Mouse (Mus musculus): ENCODE data around the gene Dgkg. TPM values are rescaled to one million over a fixed set of nuclear protein-coding genes. Genes with fewer than 3 reads are reported as not detected.

Gene Dgkg
- polyA plus RNA-seq, 1 experiment from 2014 or later, result 1.2 TPM

DNA sequence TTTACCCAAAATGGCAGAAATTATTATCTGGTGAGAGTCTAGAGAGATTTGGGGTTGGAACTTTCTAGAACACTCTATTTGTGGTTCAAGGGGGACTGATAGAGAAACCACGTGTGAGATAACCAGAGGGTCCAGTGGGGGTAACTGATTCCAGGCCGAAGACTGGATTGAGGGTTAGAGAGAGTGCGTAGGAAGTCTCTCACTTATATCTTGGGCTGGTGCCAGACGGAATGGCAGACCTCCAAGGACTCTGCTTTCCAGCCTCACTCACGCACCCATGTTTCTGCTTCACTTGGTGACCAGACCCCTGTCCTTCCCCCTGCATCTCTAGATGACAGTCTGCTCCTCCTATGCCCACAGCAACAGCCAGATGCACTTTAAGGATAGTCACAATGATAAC is 162.2 kb downstream of the Dgkg start:
- Histone ChIP-seq H3K4me3 (ENCODE audit: low read depth, low read length) (no peak overlapping the region), H3K9me3 (ENCODE audit: low read length) (no peaks in the 10 kb centered on the region), H3K4me1 (ENCODE audit: insufficient read depth, low read depth, low read length) (peaks cover 12% of the 10 kb centered on the region; the same call in 1 of the 2 replicates), H3K4me2 (replicated peaks; ENCODE audit: low read depth, low read length) (no peak overlapping the region), H3K27ac (ENCODE audit: low read length) (no peak overlapping the region), H3K9ac (replicated peaks; ENCODE audit: low read depth) (no peak overlapping the region), H3K27me3 (replicated peaks; ENCODE audit: insufficient read depth, low read length) (no peaks in the 10 kb centered on the region), H3K36me3 (ENCODE audit: insufficient read depth, low read length) (no peaks in the 10 kb centered on the region)
- no peak for DNase-seq (ENCODE audit: low spot score)
- TF ChIP-seq CTCF (IDR thresholded peaks at IDR 0.05), result no peak
- TF ChIP-seq EP300 (IDR thresholded peaks at IDR 0.05), result no peak
- no peak for ATAC-seq
- WGBS, result 14% methylated on average over 5 of the region's 5 CpGs

- peak; percentile 68 for ATAC-seq
- WGBS, result 58% methylated on average over 4 of the region's 4 CpGs
- TF ChIP-seq CTCF (IDR thresholded peaks at IDR 0.05) (no peak), EP300 (IDR thresholded peaks at IDR 0.05) (no peak)
- Histone ChIP-seq H3K4me3 (ENCODE audit: low read depth, low read length) (no peak overlapping the region), H3K36me3 (ENCODE audit: insufficient read depth, low read length) (no peaks in the 10 kb centered on the region), H3K4me1 (ENCODE audit: insufficient read depth, low read depth, low read length) (peaks cover 14% of the 10 kb centered on the region; the same call in 1 of the 2 replicates), H3K27me3 (replicated peaks; ENCODE audit: insufficient read depth, low read length) (no peaks in the 10 kb centered on the region), H3K27ac (ENCODE audit: low read length) (no peak overlapping the region), H3K9me3 (ENCODE audit: low read length) (no peaks in the 10 kb centered on the region), H3K4me2 (replicated peaks; ENCODE audit: low read depth, low read length) (no peak overlapping the region), H3K9ac (replicated peaks; ENCODE audit: low read depth) (no peak overlapping the region)
- peak; percentile 72 for DNase-seq (ENCODE audit: low spot score)
These were observed 163.6 kb downstream of the Dgkg start for GRCm38 (mm10) chr16:22493396-22493795.

DNA sequence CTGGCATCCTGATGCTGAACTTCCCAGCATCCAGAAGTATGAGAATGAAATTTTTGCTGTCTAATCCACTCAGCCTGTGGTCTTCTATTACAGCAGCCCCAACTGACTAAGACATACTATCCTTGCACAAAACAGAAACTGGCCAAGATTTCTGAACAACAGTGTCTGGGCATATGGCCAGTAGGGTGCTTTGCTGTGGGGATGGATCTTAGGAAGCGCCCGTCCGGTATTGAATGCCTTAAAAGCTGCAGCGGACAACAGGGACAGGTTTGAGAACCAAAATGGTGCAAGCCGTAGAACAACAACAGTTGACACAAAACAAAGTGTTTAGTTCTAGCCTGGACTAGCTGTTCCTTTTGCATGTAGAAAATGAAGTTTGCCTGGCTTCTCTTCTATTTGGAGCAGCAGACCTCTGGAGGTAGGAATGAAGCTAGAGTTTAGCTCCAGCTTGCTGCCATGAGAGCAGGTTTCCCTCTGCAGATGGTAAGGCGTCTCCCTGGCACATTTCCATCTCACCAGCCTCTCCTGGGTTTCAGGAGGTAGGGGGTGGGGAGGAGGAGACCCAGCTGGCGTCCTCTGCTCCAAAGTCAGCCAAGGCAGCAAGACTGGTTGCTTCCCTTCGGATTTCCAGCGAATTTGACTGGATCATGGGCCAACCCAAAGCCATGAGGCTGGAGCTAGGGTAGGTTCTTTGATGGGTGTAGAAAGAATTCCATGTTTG is 165.4 kb downstream of the Dgkg start:
- no peaks in the 10 kb centered on the region for H3K36me3 ChIP-seq (ENCODE audit: insufficient read depth, low read length)
- peaks cover 8% of the 10 kb centered on the region; the same call in 1 of the 2 replicates for H3K4me1 ChIP-seq (ENCODE audit: insufficient read depth, low read depth, low read length)
- ATAC-seq, result no peak
- no peak overlapping the region for H3K9ac ChIP-seq (replicated peaks; ENCODE audit: low read depth)
- no peak for TF ChIP-seq EP300 (IDR thresholded peaks at IDR 0.05)
- no peak for TF ChIP-seq CTCF (IDR thresholded peaks at IDR 0.05)
- DNase-seq (ENCODE audit: low spot score), result no peak
- 70% methylated on average over 9 of the region's 9 CpGs for WGBS
- no peak overlapping the region for H3K4me3 ChIP-seq (ENCODE audit: low read depth, low read length)
- no peaks in the 10 kb centered on the region for H3K27me3 ChIP-seq (replicated peaks; ENCODE audit: insufficient read depth, low read length)
- no peak overlapping the region for H3K27ac ChIP-seq (ENCODE audit: low read length)
- H3K9me3 ChIP-seq (ENCODE audit: low read length), result no peaks in the 10 kb centered on the region
- no peak overlapping the region for H3K4me2 ChIP-seq (replicated peaks; ENCODE audit: low read depth, low read length)

DNA sequence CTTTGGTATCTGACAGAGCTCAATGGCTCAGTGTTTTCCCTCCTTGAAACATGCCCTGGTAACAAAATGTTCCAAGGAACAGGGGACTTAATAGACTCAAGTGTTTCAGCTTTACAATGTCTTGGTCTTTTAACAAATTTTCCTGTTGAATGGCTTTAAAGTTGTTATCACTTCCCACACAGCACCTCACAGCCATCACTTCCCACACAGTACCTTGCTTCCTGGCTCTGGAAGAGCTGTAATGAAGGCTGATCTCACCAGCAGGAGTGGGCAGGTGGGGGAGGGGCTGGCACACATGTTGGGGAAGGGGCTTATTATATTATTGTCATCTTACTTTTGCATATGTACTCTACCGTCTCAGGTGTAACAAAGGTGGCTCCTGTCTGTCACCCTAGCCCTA is 173.1 kb downstream of the Dgkg start:
- no peaks in the 10 kb centered on the region for H3K27me3 ChIP-seq (replicated peaks; ENCODE audit: insufficient read depth, low read length)
- H3K36me3 ChIP-seq (ENCODE audit: insufficient read depth, low read length), result no peaks in the 10 kb centered on the region
- no peaks in the 10 kb centered on the region for H3K9me3 ChIP-seq (ENCODE audit: low read length)
- no peak for DNase-seq (ENCODE audit: low spot score)
- ATAC-seq, result no peak
- H3K27ac ChIP-seq (ENCODE audit: low read length), result no peak overlapping the region
- 80% methylated on average over 1 of the region's 1 CpGs for WGBS
- no peak overlapping the region for H3K9ac ChIP-seq (replicated peaks; ENCODE audit: low read depth)
- no peak overlapping the region for H3K4me3 ChIP-seq (ENCODE audit: low read depth, low read length)
- no peak for TF ChIP-seq CTCF (IDR thresholded peaks at IDR 0.05)
- no peak for TF ChIP-seq EP300 (IDR thresholded peaks at IDR 0.05)
- no peak overlapping the region for H3K4me2 ChIP-seq (replicated peaks; ENCODE audit: low read depth, low read length)
- 0 out of 2 replicates have a peak, but pooled peaks cover 3% of the 10 kb centered on the region for H3K4me1 ChIP-seq (ENCODE audit: insufficient read depth, low read depth, low read length)

DNA sequence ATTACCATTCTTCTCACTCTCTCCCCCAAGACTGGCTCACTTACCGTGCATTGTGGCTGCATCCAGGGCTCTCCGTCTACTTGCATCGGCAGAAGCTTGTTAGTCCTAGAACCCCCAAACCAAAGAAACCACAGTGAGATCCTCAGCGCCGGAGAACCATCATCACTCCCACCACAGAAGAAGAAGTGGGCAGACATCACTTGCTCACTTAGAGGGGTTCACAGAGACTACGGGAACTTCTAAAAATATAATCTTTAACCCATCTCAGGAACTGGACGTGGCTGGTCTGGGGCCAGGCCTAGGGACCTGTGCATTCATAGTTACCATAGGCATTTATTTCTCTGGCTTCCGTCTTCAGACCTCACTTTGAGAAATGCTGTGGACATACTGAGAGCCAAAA is 177.7 kb downstream of the Dgkg start:
- Histone ChIP-seq H3K27me3 (replicated peaks; ENCODE audit: insufficient read depth, low read length) (no peaks in the 10 kb centered on the region), H3K4me2 (replicated peaks; ENCODE audit: low read depth, low read length) (no peak overlapping the region), H3K9ac (replicated peaks; ENCODE audit: low read depth) (no peak overlapping the region), H3K4me3 (ENCODE audit: low read depth, low read length) (no peak overlapping the region), H3K4me1 (ENCODE audit: insufficient read depth, low read depth, low read length) (no peaks in the 10 kb centered on the region), H3K27ac (ENCODE audit: low read length) (no peak overlapping the region), H3K36me3 (ENCODE audit: insufficient read depth, low read length) (no peaks in the 10 kb centered on the region), H3K9me3 (ENCODE audit: low read length) (no peaks in the 10 kb centered on the region)
- DNase-seq (ENCODE audit: low spot score), result no peak
- TF ChIP-seq CTCF (IDR thresholded peaks at IDR 0.05) (no peak), EP300 (IDR thresholded peaks at IDR 0.05) (no peak)
- ATAC-seq, result no peak
- 89% methylated on average over 8 of the region's 8 CpGs for WGBS

DNA sequence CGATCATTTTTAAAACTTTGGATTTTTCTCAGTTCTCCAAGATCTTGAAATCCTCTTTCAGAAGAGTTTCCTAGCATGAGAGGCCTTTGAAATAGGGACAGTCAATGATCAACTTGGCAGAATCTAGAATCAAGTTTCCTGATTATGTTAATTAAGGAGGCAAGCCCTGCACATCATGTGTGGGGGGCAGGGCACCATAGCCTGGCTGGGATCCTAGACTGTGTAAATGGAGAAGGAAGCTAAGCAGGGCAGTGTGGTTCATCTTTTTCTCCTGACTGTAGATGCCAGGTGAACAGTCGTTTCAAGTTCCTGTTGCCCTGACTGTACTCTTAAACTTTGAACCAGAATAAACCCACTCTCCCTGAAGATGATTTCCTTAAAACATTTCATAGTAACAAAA is 185.3 kb downstream of the Dgkg start:
- Histone ChIP-seq H3K36me3 (ENCODE audit: insufficient read depth, low read length) (no peaks in the 10 kb centered on the region), H3K4me2 (replicated peaks; ENCODE audit: low read depth, low read length) (no peak overlapping the region), H3K4me3 (ENCODE audit: low read depth, low read length) (no peak overlapping the region), H3K9me3 (ENCODE audit: low read length) (no peaks in the 10 kb centered on the region), H3K4me1 (ENCODE audit: insufficient read depth, low read depth, low read length) (no peaks in the 10 kb centered on the region), H3K27ac (ENCODE audit: low read length) (no peak overlapping the region), H3K9ac (replicated peaks; ENCODE audit: low read depth) (no peak overlapping the region), H3K27me3 (replicated peaks; ENCODE audit: insufficient read depth, low read length) (no peaks in the 10 kb centered on the region)
- TF ChIP-seq EP300 (IDR thresholded peaks at IDR 0.05) (no peak), CTCF (IDR thresholded peaks at IDR 0.05) (no peak)
- DNase-seq (ENCODE audit: low spot score), result no peak
- ATAC-seq, result no peak
- 59% methylated on average over 2 of the region's 2 CpGs for WGBS
